Mouse (Mus musculus) neutrophil, adult 5-6 weeks (primary cell): ENCODE results near the gene Tap2. TPM values are rescaled to one million over a fixed set of nuclear protein-coding genes. Genes with fewer than 3 reads are reported as not detected.

Experiments used
- total RNA-seq: library from RNA; stranded (forward); fragments of 200-1000 nt; gene quantifications from 2 replicates; pipeline ENCODE4 v1.2.3, GENCODE M21; 2017

Gene Tap2
- total RNA-seq, 1 experiment from 2014 or later: 112 TPM

Other genes starting within 250 kb of the Tap2 start
- gene Vps52, start 247.7 kb upstream of the Tap2 start, total RNA-seq: 31.5 and 40.8 TPM in 2 replicates
- 780 and 810 TPM in 2 replicates for gene Rps18, start 247.5 kb upstream of the Tap2 start, total RNA-seq
- gene H2-K1, start 203.2 kb upstream of the Tap2 start, total RNA-seq: 1,803 and 2,030 TPM in 2 replicates
- 14.8 and 24.3 TPM in 2 replicates for gene Ring1, start 178.8 kb upstream of the Tap2 start, total RNA-seq
- 89.7 and 114 TPM in 2 replicates for gene H2-Ke6, start 175.5 kb upstream of the Tap2 start, total RNA-seq
- gene Slc39a7, start 171.8 kb upstream of the Tap2 start, total RNA-seq: 65.5 and 69.1 TPM in 2 replicates
- gene Rxrb, start 171.7 kb upstream of the Tap2 start, total RNA-seq: 65.3 and 70.2 TPM in 2 replicates
- 10.4 and 13.0 TPM in 2 replicates for gene Col11a2, start 164.1 kb upstream of the Tap2 start, total RNA-seq
- 119 and 138 TPM in 2 replicates for gene H2-Oa, start 111.2 kb upstream of the Tap2 start, total RNA-seq
- 221 and 234 TPM in 2 replicates for gene H2-DMa, start 84.0 kb upstream of the Tap2 start, total RNA-seq
- gene Brd2, start 80.9 kb upstream of the Tap2 start, total RNA-seq: 714 and 721 TPM in 2 replicates
- 699 and 729 TPM in 2 replicates for gene H2-DMb2, start 60.2 kb upstream of the Tap2 start, total RNA-seq
- gene H2-DMb1, start 50.5 kb upstream of the Tap2 start, total RNA-seq: 278 and 300 TPM in 2 replicates
- gene Tap1, start 16.0 kb upstream of the Tap2 start, total RNA-seq: 221 and 235 TPM in 2 replicates
- gene Psmb9, start 15.8 kb upstream of the Tap2 start, total RNA-seq: 132 and 176 TPM in 2 replicates
- gene Psmb8, start 5.8 kb upstream of the Tap2 start, total RNA-seq: 312 and 336 TPM in 2 replicates
- gene H2-Ob, start 35.4 kb downstream of the Tap2 start, total RNA-seq: 965 and 1,002 TPM in 2 replicates
- gene H2-Ab1, start 54.2 kb downstream of the Tap2 start, total RNA-seq: 2,894 and 2,999 TPM in 2 replicates
- gene H2-Aa, start 84.3 kb downstream of the Tap2 start, total RNA-seq: 2,237 and 2,269 TPM in 2 replicates
- 2,076 and 2,332 TPM in 2 replicates for gene H2-Eb1, start 102.3 kb downstream of the Tap2 start, total RNA-seq
- 52.6 and 54.0 TPM in 2 replicates for gene H2-Eb2, start 122.1 kb downstream of the Tap2 start, total RNA-seq
- gene Btnl2, start 151.3 kb downstream of the Tap2 start, total RNA-seq: 10.9 and 11.9 TPM in 2 replicates
- gene Btnl1, start 173.6 kb downstream of the Tap2 start, total RNA-seq: 0.93 TPM in 1 of 2 replicates, not detected in the other
- 12.5 and 14.0 TPM in 2 replicates for gene BC051142, start 195.3 kb downstream of the Tap2 start, total RNA-seq